Mouse (Mus musculus): Measurements from ENCODE around the gene Ier5l. TPM values are rescaled to one million over a fixed set of nuclear protein-coding genes. Genes with fewer than 3 reads are reported as not detected.

Ier5l gene
- polyA plus RNA-seq, 1 experiment: 8.2 TPM

DNA sequence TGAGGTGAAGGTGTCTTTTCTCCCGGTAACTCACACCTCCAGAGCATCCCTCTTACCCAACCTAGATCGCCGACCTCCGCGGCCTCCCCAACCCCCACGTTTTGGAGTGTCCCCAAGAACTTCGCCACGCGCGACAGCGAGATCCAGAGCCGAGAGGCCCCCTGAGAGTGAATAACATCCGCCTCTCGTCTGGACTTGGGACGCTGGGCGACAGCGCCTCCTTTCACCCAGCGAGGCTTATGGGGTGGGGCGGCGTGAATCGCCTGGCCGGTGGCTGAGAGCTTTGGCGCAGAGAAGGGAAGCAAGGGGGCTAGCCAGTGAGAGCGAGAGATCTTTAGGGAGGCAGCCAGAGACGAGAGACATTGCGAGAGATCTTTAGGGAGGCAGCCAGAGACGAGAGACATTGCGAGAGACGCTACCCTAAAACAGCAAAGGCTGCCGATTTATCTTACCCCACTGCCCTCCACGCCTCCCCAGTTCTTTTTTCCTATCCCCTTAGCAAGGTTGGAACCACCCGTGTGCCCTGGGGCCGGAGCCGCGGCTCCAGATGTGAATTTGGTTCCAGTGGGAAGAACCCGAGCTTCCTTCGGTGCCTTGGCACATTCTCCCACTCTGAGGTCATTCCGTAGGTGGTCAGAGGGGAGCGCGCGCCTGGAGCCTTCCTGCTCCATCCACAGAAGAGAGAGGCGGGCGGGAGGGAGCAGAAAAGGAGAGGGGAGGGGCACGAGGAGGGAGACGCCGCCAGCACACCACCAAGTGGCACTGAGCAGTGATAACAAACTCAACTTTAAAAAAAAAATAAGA, 3.7 kb downstream of the Ier5l start:
- DNase-seq (ENCODE audit: low read depth): no peak

GRCm38 (mm10) chr2:30469796-30470142, 4.2 kb downstream of the Ier5l start:
- DNase-seq (ENCODE audit: low read depth): no peak

- no peak for DNase-seq (ENCODE audit: low read depth)
These were observed 5.0 kb downstream of the Ier5l start for GRCm38 (mm10) chr2:30469009-30469408.

- DNase-seq (ENCODE audit: low read depth): no peak
These were observed 7.2 kb downstream of the Ier5l start for GRCm38 (mm10) chr2:30466787-30467186.

DNA sequence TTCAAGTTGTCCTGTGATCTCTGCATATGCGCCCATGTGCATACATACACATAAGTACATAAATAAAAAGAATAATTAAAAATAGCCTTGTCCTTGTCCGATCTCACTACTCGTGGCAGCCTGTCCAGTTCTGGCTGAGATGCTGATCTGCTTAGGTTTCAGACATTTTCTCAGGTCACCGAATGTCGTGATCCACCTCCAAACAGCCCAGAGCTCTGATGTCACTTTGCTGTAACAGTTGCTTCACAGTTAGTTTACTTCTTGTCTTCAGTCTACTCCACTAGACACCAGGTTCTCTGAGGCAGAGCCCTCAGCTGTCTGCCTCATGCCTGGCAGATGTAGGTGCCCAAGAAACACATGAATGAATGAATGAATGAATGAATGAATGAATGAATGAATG, 9.6 kb downstream of the Ier5l start:
- DNase-seq (ENCODE audit: low read depth): no peak

DNA sequence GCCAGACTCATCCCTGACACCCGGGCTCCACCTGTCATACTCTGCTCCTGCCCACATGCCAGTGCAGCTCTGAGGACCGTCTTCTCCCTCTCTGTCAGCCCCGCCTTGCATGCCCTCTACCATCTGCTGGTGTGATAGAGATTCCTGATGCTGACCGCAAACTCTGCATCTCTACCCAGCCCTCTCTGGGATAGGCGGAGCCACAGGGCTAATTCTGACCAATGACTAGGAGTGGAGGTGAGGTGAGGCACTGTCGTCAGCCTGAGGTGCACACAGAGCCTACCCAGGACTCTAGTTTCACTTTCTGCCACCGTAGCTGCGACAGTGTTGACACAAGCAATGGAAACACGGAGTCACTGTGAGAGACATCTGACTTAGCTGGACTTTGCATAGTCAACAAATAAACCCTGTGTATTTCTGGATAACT, 10.1 kb downstream of the Ier5l start:
- DNase-seq (ENCODE audit: low read depth): no peak

DNA sequence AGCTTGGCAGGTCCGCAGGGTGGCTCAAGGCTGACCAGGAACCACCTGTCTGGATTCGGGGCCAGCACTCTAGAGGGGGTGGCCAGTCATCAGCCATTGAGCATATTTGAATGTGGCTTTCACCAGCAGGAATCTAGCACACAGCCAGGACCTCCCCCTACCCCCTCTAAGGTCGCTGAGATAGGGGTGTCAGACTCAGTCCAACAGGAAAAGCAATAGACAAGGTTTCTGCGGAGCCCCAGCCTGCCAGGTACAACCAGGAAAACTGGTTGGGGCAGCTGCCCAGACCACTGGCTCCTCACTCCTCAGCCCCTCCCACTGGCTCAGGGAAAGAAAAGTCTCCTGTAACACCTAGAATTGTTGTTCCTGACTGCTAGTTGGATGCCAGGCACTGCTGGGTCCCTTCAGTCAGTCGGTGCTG, 10.7 kb downstream of the Ier5l start:
- no peak for DNase-seq (ENCODE audit: low read depth)

GRCm38 (mm10) chr2:30459241-30459640, 14.8 kb downstream of the Ier5l start:
- no peak for DNase-seq (ENCODE audit: low read depth)

- no peak for DNase-seq (ENCODE audit: low read depth)
These were observed 15.7 kb downstream of the Ier5l start for GRCm38 (mm10) chr2:30458349-30458748.

DNA sequence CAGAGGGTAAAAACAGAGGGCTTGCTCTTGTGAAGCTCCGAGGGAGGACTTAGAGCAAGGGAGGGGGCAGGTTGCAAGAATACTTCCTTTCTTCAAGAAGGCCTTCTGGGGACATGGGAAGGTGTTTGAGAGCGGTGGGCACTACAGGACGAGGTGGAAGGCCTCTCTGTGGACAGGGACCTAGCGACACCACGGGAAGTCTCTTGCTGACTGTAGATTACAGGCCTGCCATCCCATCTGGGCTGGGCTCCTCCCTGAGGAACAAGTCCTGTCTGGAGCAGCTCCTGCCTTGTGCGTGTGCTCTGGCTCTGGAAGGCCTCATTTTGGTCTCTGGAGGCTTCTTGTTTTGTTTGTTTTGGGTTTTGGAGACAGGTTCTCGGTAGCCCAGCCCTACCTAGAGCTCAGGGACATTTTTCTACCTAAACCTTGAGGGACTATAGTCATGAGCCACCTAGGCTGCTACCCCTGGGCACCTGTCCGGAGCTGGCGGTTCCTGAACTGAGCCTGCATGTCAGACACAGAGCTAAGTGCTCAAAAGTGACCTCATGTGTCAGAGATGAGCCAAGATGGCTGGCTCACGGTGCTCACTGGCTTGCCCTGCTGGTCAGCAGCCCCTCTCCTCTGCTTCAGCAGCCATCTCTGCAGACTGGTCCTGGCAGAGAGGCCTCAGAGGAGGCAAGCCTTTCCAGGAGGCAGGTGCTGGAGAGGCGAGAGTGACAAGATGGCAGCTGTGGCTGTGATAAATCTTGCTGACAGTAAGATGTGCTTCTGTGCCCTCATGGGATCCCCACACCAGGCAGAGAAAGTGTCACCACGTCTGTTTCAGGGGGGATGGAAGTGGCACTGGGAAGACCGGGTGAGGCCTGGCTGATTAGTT, 17.7 kb downstream of the Ier5l start:
- DNase-seq (ENCODE audit: low read depth): no peak

DNA sequence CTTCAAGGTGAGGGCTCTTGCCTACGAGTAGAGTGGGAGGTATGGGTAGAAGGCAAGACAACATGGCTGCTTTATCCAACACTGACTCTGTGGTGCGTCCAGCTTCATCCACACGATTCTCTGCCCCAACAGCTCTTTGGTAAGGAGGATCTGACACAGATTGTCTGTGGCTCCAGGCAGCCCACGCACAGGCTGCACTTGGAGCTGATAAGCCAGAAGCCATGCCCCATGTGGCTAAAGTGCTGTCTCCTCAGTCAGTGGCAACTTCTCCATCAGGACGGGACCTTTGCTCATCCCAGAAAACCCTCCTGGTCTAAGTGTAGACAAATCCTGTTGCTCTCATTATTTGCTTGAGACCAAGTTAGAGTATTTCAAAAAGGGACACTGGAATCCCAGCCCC, 19.4 kb downstream of the Ier5l start:
- DNase-seq (ENCODE audit: low read depth): no peak

- DNase-seq (ENCODE audit: low read depth): no peak
These were observed 20.4 kb downstream of the Ier5l start for GRCm38 (mm10) chr2:30453570-30453969.

- DNase-seq (ENCODE audit: low read depth): no peak
These were observed 22.5 kb downstream of the Ier5l start for GRCm38 (mm10) chr2:30451525-30451924.

GRCm38 (mm10) chr2:30450530-30450929, 23.5 kb downstream of the Ier5l start:
- DNase-seq (ENCODE audit: low read depth): no peak

GRCm38 (mm10) chr2:30448371-30448770, 25.6 kb downstream of the Ier5l start:
- DNase-seq (ENCODE audit: low read depth): no peak

GRCm38 (mm10) chr2:30446891-30447826, 26.9 kb downstream of the Ier5l start:
- no peak for DNase-seq (ENCODE audit: low read depth)

DNA sequence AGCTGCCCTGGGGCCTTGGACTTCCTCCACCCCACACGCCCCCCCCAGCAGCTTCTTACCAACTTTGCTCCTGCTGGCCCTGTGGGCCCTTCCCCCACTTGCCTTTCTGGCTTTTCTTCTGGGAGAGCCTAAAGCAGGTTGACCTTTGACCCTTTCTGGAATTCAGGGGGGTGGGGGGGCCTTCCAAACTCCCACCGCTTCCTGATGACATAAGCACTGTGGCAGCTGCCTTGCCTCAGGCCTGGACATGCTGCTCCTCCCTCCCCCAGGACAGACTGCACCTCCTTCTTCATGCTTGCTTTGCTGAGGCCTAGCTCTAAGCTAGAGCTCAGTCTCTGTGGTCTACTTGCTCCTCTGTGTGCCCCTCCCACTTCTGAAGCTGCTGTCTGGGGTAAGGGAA, 28.7 kb downstream of the Ier5l start:
- DNase-seq (ENCODE audit: low read depth): no peak

DNA sequence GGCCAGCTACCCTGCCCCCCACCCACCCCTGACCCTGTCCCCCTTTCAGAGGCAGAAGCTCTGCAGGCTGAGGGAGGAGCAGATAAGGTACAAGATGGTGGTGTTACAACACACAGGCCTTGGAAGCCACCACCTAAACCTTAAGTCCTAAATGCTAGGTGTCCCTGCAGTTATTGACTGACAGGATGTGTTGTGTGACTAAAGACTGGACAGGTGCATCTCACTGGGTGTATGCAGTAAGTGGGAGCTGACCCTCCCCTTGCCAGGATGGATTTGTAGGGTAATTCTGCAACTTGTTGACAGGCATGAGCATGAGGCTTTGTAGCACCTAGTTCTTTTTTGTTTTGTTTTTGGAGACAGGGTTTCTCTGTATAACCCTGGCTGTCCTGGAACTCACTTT, 29.6 kb downstream of the Ier5l start:
- DNase-seq (ENCODE audit: low read depth): no peak

DNA sequence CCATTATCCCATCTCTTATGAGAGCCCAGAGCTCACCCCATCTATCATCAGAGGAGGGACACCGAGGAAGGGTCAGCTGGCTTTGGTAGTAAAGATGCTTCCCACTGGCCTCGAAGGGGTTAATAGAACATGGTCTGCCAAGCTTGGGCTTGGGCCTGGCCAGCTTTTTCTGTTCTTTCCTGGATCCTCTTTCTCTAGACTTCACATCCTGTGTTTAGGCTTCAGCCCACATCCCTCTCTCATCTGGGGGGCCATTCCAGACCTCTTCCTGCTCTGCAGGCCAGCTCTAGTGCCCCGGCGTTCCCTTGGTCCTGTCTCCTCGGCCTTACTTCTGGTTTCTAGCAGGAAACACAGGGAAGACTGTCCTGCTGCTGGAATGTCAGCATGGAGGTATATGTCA, 30.0 kb downstream of the Ier5l start:
- no peak for DNase-seq (ENCODE audit: low read depth)

GRCm38 (mm10) chr2:30443281-30443680, 30.7 kb downstream of the Ier5l start:
- DNase-seq (ENCODE audit: low read depth): no peak

DNA sequence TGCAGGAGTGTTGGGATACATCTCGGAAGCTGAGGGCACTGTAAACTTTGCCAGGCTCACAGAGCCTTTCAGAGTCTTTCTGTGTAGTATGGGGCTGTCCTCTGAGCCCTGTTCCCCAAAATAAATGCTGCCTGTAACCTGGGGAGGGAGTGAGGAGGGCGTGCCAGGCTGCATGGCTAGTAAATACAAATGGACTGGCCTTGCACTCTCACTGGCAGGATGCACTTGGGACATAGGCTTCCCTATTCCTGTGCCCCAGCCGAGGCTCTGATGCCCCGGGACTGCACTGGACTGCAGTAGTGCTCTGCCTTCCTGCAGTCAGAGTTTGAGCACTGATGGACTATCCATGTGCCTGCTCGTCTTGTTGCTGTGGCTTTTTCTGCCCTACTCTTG, 31.5 kb downstream of the Ier5l start:
- DNase-seq (ENCODE audit: low read depth): no peak

Data from gonadal fat pad, adult 2 months (tissue).